Mouse (Mus musculus) forebrain, postnatal 0 days (tissue): ENCODE measurements around the gene Kat5. TPM values are rescaled to one million over a fixed set of nuclear protein-coding genes. Genes with fewer than 3 reads are reported as not detected.

ENCODE experiments used
- ATAC-seq: fragments of 200-750 bp; cut with Nextera tagmentation; 2 replicates; pipeline ENCODE4 v1.8.0; 2017; ENCODE audit warnings: mild to moderate bottlenecking, moderate library complexity
- DNase-seq: peaks from one replicate; pipeline ENCODE4 v3.0.0-alpha.2; 2015
- H3K27ac ChIP-seq: fragments of 300-500 bp; sonication (generic); 2 replicates; pipeline ENCODE4 v1.5.1; 2014; ENCODE audit warnings: low read depth, mild to moderate bottlenecking, antibody characterized with exemption, low read length, moderate library complexity, mixed read lengths
- H3K27me3 ChIP-seq: fragments of 300-500 bp; sonication (generic); 2 replicates; pipeline ENCODE4 v1.6.1; 2014; ENCODE audit warnings: mild to moderate bottlenecking, low read length, mixed read lengths; ENCODE audit not compliant: insufficient read depth
- H3K36me3 ChIP-seq: fragments of 300-500 bp; sonication (generic); 2 replicates; pipeline ENCODE4 v1.6.1; 2014; ENCODE audit warnings: mild to moderate bottlenecking, moderate library complexity; ENCODE audit not compliant: insufficient read depth
- H3K4me1 ChIP-seq: fragments of 300-500 bp; sonication (generic); 2 replicates; pipeline ENCODE4 v1.6.1; 2014; ENCODE audit warnings: antibody characterized with exemption; ENCODE audit not compliant: insufficient read depth
- H3K4me2 ChIP-seq: fragments of 300-500 bp; sonication (generic); 2 replicates; pipeline ENCODE4 v1.6.1; 2014; ENCODE audit warnings: low read depth, mild to moderate bottlenecking, moderate library complexity
- H3K4me3 ChIP-seq: fragments of 300-500 bp; sonication (generic); 2 replicates; pipeline ENCODE4 v1.5.1; 2014; ENCODE audit warnings: low read depth, low read length, mixed read lengths
- H3K9ac ChIP-seq: fragments of 300-500 bp; sonication (generic); 2 replicates; pipeline ENCODE4 v1.6.1; 2014; ENCODE audit warnings: mild to moderate bottlenecking
- H3K9me3 ChIP-seq: fragments of 300-500 bp; sonication (generic); 2 replicates; pipeline ENCODE4 v1.6.1; 2016; ENCODE audit warnings: low read length
- CTCF ChIP-seq: sonication (generic); IDR thresholded peaks from 2 replicates; pipeline ENCODE4 v1.5.1; 2016; ENCODE audit warnings: antibody characterized with exemption, control low read depth, low read depth
- WGBS: fragments of 180-500 bp; shearing (Covaris S2); extraction: QIAGEN DNeasy Blood & Tissue Kit; methylation state at CpG from one replicate; pipeline ENCODE4 v1.1.7; 2014; 5-methylcytosine and 5-hydroxymethylcytosine counted together
- polyA plus RNA-seq: library from polyadenylated mRNA; unstranded; fragments of >200 nt; fragmentation: Nextera tagmentation; extraction: Ambion mirVana; gene quantifications from 2 replicates; pipeline ENCODE4 v1.2.1, GENCODE M21; 2015
- total RNA-seq: library from RNA; depleted of rRNA; stranded (reverse); fragments of >200 nt; gene quantifications from 2 replicates; pipeline ENCODE4 v1.2.3, GENCODE M21; 2014; rRNA removed

Kat5 gene
- total RNA-seq (131 and 150 TPM in 2 replicates), polyA plus RNA-seq (62.8 and 72.6 TPM in 2 replicates)

DNA sequence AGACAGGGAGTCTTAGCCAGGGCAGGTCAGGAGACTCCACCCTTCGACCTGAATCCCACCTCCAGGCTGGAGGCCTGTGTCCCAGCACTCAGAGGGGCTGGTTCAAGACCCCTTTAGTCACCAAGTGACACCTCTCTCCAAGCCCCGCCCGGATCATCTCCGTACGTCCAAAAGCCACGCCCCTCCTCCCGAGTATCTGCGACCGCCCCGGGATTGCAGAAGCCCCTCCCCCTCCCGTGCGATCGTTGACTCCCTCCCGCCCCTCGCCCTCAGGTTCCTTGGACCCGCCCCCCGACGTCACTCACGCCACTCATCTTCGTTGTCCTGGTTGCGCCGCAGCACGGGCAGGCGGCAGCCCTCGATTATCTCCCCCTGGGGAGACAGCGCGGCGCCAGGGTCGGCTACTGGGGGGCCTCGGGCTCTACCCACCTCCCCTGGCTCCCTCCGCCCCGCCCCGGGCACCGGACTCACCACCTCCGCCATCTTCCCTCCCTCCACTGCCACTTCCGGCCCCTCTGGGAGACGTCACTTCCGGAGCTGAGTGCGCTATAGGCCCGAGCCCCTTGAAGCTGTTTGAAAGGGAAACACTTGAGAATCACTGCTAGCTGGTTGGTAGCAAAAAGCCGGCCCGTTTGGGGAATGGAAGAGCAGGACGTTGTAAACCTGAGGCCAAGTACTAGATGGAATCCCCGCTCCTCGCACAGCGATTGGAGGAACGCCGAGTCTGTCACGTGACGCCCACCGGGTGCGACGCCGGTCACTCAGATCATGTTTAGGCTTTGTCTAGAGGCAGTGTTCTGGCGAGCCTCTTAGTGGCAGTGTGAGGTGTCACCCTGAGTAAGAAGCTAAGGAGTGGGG lies at the start of gene Kat5:
Kat5 (minus strand) TSS at position 691 of the 858 bp plus-strand sequence.
- Histone ChIP-seq H3K9ac (peak within 1 kb of the TSS; percentile 97), H3K9me3 (no peaks in the 10 kb centered on the region), H3K36me3 (peaks cover 41% of the 10 kb centered on the region), H3K27me3 (no peaks in the 10 kb centered on the region), H3K27ac (peak within 1 kb of the TSS; percentile 99), H3K4me3 (peak within 1 kb of the TSS; percentile 83), H3K4me2 (peak within 1 kb of the TSS; percentile 55), H3K4me1 (no peaks in the 10 kb centered on the region)
- TF ChIP-seq CTCF = peak; percentile 31; the same call in 1 of the 2 replicates
- WGBS = 1% methylated on average over 54 of the region's 55 CpGs
- DNase-seq (peak; percentile 96), ATAC-seq (peak; percentile 95)

- no peaks in the 10 kb centered on the region for H3K9me3 ChIP-seq
- no peak overlapping the region for H3K27ac ChIP-seq
- 0 out of 2 replicates have a peak, but pooled peaks cover 3% of the 10 kb centered on the region for H3K4me1 ChIP-seq
- H3K9ac ChIP-seq = peak overlapping the region; percentile 57
- ATAC-seq (peak; percentile 34), DNase-seq (peak; percentile 39)
- H3K4me2 ChIP-seq = peak overlapping the region; percentile 70
- peaks cover 9% of the 10 kb centered on the region; the same call in 1 of the 2 replicates for H3K36me3 ChIP-seq
- 13% methylated on average over 43 of the region's 43 CpGs for WGBS
- H3K4me3 ChIP-seq = peak overlapping the region; percentile 44
- TF ChIP-seq CTCF = no peak
- H3K27me3 ChIP-seq = peaks cover 4% of the 10 kb centered on the region
These were observed 44.8 kb upstream of the Kat5 start for GRCm38 (mm10) chr19:5654720-5655298.

DNA sequence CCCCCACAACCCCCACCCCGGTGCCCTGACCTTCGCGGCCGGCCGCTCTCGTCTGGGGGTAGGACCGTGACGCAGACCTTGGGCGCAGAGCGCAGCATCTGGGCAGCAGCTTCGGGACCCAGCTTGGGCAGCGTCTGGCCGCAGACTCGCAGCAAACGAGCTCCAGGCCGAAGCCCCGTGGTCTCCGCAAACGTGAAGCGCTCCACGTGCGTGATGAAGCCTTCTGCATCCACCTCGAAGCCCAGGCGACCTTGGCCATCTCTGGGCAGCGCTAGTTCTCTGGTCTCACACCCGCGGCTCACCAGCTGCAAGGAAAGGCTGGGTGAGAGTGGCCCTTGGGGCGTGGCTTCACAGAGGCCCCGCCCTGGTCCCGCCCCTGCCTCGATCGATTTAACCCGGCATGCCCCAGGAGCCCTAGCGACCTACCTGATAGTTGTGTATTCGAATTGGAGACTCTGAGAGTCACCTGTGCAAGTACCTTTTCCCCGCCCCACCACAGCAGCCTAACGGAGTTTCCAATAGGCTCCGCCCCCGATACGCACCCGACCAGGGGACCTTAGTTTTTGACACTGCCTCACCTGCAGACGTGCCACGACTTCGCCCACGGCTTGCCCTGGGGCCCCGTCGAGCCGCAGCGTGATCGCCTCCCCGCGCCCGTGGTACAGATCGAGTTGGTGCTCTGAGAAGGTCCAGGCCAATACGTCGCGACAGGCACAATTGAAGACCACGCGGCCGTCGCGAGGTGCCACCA lies 44.1 kb upstream of the Kat5 start:
- DNase-seq = peak; percentile 48
- WGBS = 6% methylated on average over 62 of the region's 62 CpGs

DNA sequence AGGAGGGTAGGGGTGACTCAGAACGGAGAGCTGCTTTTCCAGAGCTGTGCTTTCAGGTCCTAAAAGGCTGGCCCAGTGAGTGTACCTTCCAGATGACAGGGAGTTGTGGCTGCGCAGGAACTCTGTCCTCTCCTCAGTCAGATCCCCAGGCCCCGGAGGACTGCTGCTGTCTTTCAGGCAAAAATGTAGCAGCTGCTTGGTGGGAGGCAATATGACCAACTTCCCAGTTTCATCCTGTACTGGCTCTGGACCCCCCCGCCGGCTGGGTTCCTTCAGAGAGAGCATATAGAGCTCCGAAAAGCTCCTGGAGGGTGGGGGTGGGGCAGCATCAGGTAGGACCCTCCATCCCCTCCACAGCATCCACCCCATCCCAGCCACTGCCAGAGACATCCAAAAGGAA lies 42.5 kb upstream of the Kat5 start:
- H3K27me3 ChIP-seq = peaks cover 4% of the 10 kb centered on the region
- H3K4me2 ChIP-seq = no peak overlapping the region
- no peak overlapping the region for H3K4me3 ChIP-seq
- H3K4me1 ChIP-seq = peaks cover 14% of the 10 kb centered on the region; the same call in 1 of the 2 replicates
- ATAC-seq = no peak
- DNase-seq = no peak
- no peak overlapping the region for H3K9ac ChIP-seq
- WGBS = 76% methylated on average over 6 of the region's 6 CpGs
- no peak for TF ChIP-seq CTCF
- peaks cover 11% of the 10 kb centered on the region for H3K36me3 ChIP-seq
- H3K9me3 ChIP-seq = no peaks in the 10 kb centered on the region
- no peak overlapping the region for H3K27ac ChIP-seq

More for the DNA sequence above, 44.1 kb upstream of the Kat5 start:
- peak; percentile 75 for ATAC-seq
- Histone ChIP-seq H3K4me1 (peaks cover 4% of the 10 kb centered on the region; the same call in 1 of the 2 replicates), H3K27me3 (peaks cover 4% of the 10 kb centered on the region), H3K4me3 (peak overlapping the region; percentile 44), H3K9ac (peak overlapping the region; percentile 57), H3K36me3 (peaks cover 9% of the 10 kb centered on the region; the same call in 1 of the 2 replicates), H3K9me3 (no peaks in the 10 kb centered on the region), H3K4me2 (peak overlapping the region; percentile 70), H3K27ac (no peak overlapping the region)
- no peak for TF ChIP-seq CTCF

GRCm38 (mm10) chr19:5651502-5652274 lies 41.7 kb upstream of the Kat5 start:
- Histone ChIP-seq H3K27me3 (peaks cover 4% of the 10 kb centered on the region), H3K4me1 (peaks cover 14% of the 10 kb centered on the region; the same call in 1 of the 2 replicates), H3K4me2 (no peak overlapping the region), H3K9me3 (no peaks in the 10 kb centered on the region), H3K27ac (no peak overlapping the region), H3K36me3 (peaks cover 20% of the 10 kb centered on the region), H3K9ac (no peak overlapping the region), H3K4me3 (no peak overlapping the region)
- no peak for DNase-seq
- ATAC-seq = no peak
- no peak for TF ChIP-seq CTCF
- WGBS = 64% methylated on average over 13 of the region's 13 CpGs

DNA sequence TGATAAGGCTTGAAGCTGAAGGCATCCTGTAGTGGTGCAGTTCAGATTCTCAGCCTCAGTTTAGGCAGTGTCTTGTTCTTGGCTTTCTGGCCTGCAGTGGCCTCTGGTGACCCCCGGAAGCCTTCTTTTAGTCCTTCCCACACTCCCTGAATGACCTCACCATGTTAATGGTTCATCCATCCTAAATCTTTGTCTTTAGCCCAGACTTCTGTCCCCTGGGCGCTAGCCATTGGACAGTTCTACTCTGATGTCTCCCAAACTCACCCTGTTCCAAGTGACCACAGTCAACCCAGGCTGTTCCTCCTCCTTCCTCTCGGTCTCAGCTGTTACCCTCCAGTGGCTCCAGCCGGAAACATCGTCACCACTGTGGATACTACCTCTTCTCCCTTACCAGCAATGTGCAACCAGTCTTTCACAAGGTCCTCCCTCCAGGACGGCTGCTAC lies 39.3 kb upstream of the Kat5 start:
- Histone ChIP-seq H3K9me3 (no peaks in the 10 kb centered on the region), H3K4me3 (peak overlapping the region; percentile 28), H3K4me2 (peak overlapping the region; percentile 57), H3K27ac (no peak overlapping the region), H3K9ac (peak overlapping the region; percentile 41), H3K27me3 (no peaks in the 10 kb centered on the region), H3K4me1 (peaks cover 14% of the 10 kb centered on the region; the same call in 1 of the 2 replicates), H3K36me3 (peaks cover 40% of the 10 kb centered on the region)
- DNase-seq (no peak), ATAC-seq (no peak)
- no peak for TF ChIP-seq CTCF
- WGBS = 77% methylated on average over 6 of the region's 6 CpGs
